Mouse (Mus musculus) embryonic fibroblast, embryonic 13.5 days (primary cell): ENCODE measurements around the gene Naa38. TPM values are rescaled to one million over a fixed set of nuclear protein-coding genes. Genes with fewer than 3 reads are reported as not detected.
A peak's percentile ranks its signal among the peaks of the same experiment; 100 is the strongest.

Experiments
- H3K27ac ChIP-seq: 2 replicates; pipeline ENCODE4 v1.5.1; 2012; ENCODE audit warnings: low read length, control low read depth, inconsistent platforms; ENCODE audit not compliant: insufficient read depth
- H3K4me1 ChIP-seq: 2 replicates; pipeline ENCODE4 v1.6.1; 2011; ENCODE audit warnings: low read length; ENCODE audit not compliant: control insufficient read depth, insufficient read depth
- H3K4me3 ChIP-seq: 2 replicates; pipeline ENCODE4 v1.5.1; 2011; ENCODE audit warnings: mild to moderate bottlenecking, control low read depth, low read length; ENCODE audit not compliant: insufficient read depth
- CTCF ChIP-seq: IDR thresholded peaks from 2 replicates; pipeline ENCODE4 v1.5.1; 2011; ENCODE audit warnings: mild to moderate bottlenecking, control low read depth, low read length, moderate library complexity, borderline replicate concordance; ENCODE audit not compliant: insufficient read depth
- POLR2A ChIP-seq: IDR thresholded peaks from 2 replicates; pipeline ENCODE4 v1.6.1; 2011; ENCODE audit warnings: low read depth, mild to moderate bottlenecking, control low read depth, low read length, moderate library complexity
- polyA plus RNA-seq: library from polyadenylated mRNA; stranded (reverse); fragments of >200 nt; gene quantifications from 2 replicates; pipeline ENCODE4 v1.2.4, GENCODE M21; 2011; ENCODE audit warnings: low read depth; ENCODE audit not compliant: missing spikeins, insufficient read length

The Naa38 gene
- polyA plus RNA-seq, 1 experiment, result 81.1 TPM

DNA sequence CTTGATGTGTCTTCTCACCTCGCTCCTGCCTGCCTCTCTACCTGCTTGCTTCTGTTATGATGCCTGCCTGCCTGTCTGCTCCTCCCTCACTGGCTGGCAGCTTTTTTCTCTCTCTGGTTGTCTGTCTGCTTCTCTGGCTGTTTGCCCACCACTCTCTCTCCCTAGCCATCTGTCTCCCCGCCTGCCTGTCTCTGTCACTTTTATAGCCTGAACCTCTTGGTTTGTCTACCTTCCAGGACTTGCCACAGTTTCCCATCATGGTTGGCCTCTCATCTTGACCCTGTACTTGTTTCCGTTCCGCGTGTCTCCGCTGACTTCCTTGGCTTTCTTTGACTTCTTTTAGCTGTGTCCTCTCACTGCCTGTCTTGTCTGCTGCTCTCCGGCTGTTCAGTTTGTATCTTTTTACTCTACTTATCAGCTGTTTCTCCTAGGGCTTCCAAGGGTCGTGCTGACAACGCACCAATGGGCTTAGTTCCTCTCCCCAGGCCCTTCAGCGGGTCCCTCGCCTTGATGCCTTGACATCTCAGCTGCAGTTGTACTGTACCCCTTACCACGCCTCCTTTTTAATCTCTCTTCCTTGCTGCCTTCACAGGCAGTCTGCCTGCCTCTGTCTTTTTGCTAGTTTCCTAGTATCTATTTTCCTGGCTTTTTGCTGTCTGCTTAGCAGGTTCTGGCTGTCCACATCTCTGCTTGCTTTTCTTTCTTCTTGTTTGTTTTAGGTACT lies 23.1 kb upstream of the Naa38 start:
- TF ChIP-seq POLR2A, result no peak
- no peak for TF ChIP-seq CTCF
- Histone ChIP-seq H3K4me1 (peaks cover 5% of the 10 kb centered on the region), H3K27ac (no peak overlapping the region), H3K4me3 (no peak overlapping the region)

GRCm38 (mm10) chr11:69372780-69373170 lies 22.5 kb upstream of the Naa38 start:
- Histone ChIP-seq H3K4me3 (no peak overlapping the region), H3K4me1 (peaks cover 5% of the 10 kb centered on the region), H3K27ac (no peak overlapping the region)
- TF ChIP-seq POLR2A, result no peak
- no peak for TF ChIP-seq CTCF

GRCm38 (mm10) chr11:69373223-69373965 lies 21.9 kb upstream of the Naa38 start:
- TF ChIP-seq POLR2A (no peak), CTCF (no peak)
- Histone ChIP-seq H3K4me3 (no peak overlapping the region), H3K27ac (no peak overlapping the region), H3K4me1 (peaks cover 5% of the 10 kb centered on the region)

DNA sequence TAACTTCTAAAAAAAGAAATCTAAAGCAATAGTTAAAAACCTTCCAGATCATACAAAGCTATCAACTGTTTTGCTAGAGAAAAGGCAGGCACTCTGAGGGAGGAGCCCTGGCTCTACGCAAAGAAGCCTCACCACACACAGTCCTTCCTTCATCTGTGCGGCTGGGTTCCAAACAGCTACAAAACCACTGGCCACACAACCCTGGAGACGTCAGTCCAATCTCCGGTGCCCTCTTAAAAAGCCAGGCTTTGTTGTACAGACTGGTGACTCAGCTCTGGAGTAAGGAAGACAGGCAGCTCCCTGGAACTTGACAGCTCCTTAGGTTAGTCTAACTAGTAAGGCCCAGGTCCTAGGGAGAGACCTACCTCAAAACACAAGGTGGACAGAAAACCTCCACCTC lies 19.6 kb upstream of the Naa38 start:
- Histone ChIP-seq H3K27ac (no peak overlapping the region), H3K4me1 (peaks cover 4% of the 10 kb centered on the region), H3K4me3 (no peak overlapping the region)
- TF ChIP-seq POLR2A, result no peak
- TF ChIP-seq CTCF, result no peak

GRCm38 (mm10) chr11:69377766-69378165 lies 17.5 kb upstream of the Naa38 start:
- TF ChIP-seq POLR2A, result no peak
- no peak for TF ChIP-seq CTCF
- Histone ChIP-seq H3K4me1 (peaks cover 3% of the 10 kb centered on the region; the same call in 1 of the 2 replicates), H3K27ac (no peak overlapping the region), H3K4me3 (no peak overlapping the region)

DNA sequence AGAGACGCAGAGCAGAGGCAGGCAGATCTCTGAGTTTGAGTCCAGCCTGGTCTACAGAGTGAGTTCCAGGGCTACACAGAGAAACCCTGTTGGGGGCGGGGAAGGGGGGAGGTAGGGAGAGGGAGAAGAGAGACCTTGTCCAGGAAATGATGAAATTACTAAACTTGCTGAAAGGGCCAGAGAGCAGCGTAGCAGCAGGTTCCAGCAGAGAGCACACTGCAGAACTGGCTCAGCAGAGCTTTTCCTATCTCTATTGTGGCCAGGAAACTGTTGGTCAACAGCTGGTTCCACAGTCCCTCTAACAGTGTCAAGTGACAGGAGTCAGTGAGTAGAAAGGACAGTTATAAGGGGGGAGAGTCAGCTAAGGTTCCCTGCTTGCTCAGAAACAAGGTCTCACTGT lies 15.7 kb upstream of the Naa38 start:
- Histone ChIP-seq H3K4me3 (no peak overlapping the region), H3K27ac (no peak overlapping the region), H3K4me1 (peaks cover 7% of the 10 kb centered on the region)
- TF ChIP-seq CTCF (no peak), POLR2A (no peak)

- peaks cover 7% of the 10 kb centered on the region for H3K4me1 ChIP-seq
- no peak overlapping the region for H3K4me3 ChIP-seq
- no peak overlapping the region for H3K27ac ChIP-seq
- TF ChIP-seq POLR2A, result no peak
- no peak for TF ChIP-seq CTCF
Measured at GRCm38 (mm10) chr11:69381356-69381755, 13.9 kb upstream of the Naa38 start.

- Histone ChIP-seq H3K4me1 (peaks cover 7% of the 10 kb centered on the region), H3K27ac (peak overlapping the region; percentile 58), H3K4me3 (no peak overlapping the region)
- TF ChIP-seq POLR2A, result 0 out of 2 replicates have a peak, but pooled peaks have one; percentile 18
- TF ChIP-seq CTCF, result no peak
Measured at GRCm38 (mm10) chr11:69382478-69383105, 12.7 kb upstream of the Naa38 start.

GRCm38 (mm10) chr11:69384979-69385378 lies 10.3 kb upstream of the Naa38 start:
- H3K27ac ChIP-seq, result no peak overlapping the region
- no peak for TF ChIP-seq POLR2A
- TF ChIP-seq CTCF, result no peak
- H3K4me3 ChIP-seq, result no peak overlapping the region
- peaks cover 7% of the 10 kb centered on the region for H3K4me1 ChIP-seq

GRCm38 (mm10) chr11:69386758-69387157 lies 8.5 kb upstream of the Naa38 start:
- H3K4me3 ChIP-seq, result no peak overlapping the region
- TF ChIP-seq CTCF (no peak), POLR2A (no peak)
- peaks cover 7% of the 10 kb centered on the region for H3K4me1 ChIP-seq
- no peak overlapping the region for H3K27ac ChIP-seq
